Mouse (Mus musculus): ENCODE measurements around the gene Elobl. TPM values are rescaled to one million over a fixed set of nuclear protein-coding genes. Genes with fewer than 3 reads are reported as not detected.
"Not testable (repeated sequence)": the region's sequence is repeated elsewhere in the genome, so short reads cannot be mapped to it uniquely, and the experiment has no call there.

Gene Elobl
- polyA plus RNA-seq, 1 experiment, result 1.5 TPM

GRCm38 (mm10) chr11:88998974-88999722 lies 32.4 kb upstream of the Elobl start, which contains the start of gene Trim25:
Trim25 (plus strand) TSS chr11:88999376.
- DNase-seq, result peak; percentile 98
- WGBS, result 2% methylated on average over 48 of the region's 48 CpGs
- peak within 1 kb of the TSS; percentile 75 for H3K27ac ChIP-seq (ENCODE audit: insufficient read depth, low read depth, low read length)

GRCm38 (mm10) chr11:88998406-88998805 lies 31.7 kb upstream of the Elobl start:
- no peaks in the 10 kb centered on the region for H3K36me3 ChIP-seq (ENCODE audit: control insufficient read depth, insufficient read depth, low read length)
- no peak overlapping the region for H3K4me3 ChIP-seq (ENCODE audit: insufficient read depth, low read depth, low read length)
- peaks cover 9% of the 10 kb centered on the region for H3K4me1 ChIP-seq (ENCODE audit: control insufficient read depth, insufficient read depth, low read length)
- no peak for DNase-seq
- H3K27me3 ChIP-seq (replicated peaks; ENCODE audit: control insufficient read depth, insufficient read depth, low read length), result no peaks in the 10 kb centered on the region
- no peak overlapping the region for H3K27ac ChIP-seq (ENCODE audit: insufficient read depth, low read depth, low read length)
- 37% methylated on average over 3 of the region's 3 CpGs for WGBS
- TF ChIP-seq CTCF (conservative IDR thresholded peaks at IDR 0.05; ENCODE audit: insufficient read depth, insufficient read length, low read depth, low read length) (no peak), POLR2A (IDR thresholded peaks at IDR 0.05; ENCODE audit: low read depth, low read length) (no peak)

More at GRCm38 (mm10) chr11:88998974-88999722, 32.4 kb upstream of the Elobl start, which contains the start of gene Trim25:
- Histone ChIP-seq H3K4me1 (ENCODE audit: control insufficient read depth, insufficient read depth, low read length) (peaks cover 14% of the 10 kb centered on the region), H3K4me3 (ENCODE audit: insufficient read depth, low read depth, low read length) (peak within 1 kb of the TSS; percentile 82), H3K27me3 (replicated peaks; ENCODE audit: control insufficient read depth, insufficient read depth, low read length) (no peaks in the 10 kb centered on the region), H3K36me3 (ENCODE audit: control insufficient read depth, insufficient read depth, low read length) (no peaks in the 10 kb centered on the region)
- TF ChIP-seq CTCF (conservative IDR thresholded peaks at IDR 0.05; ENCODE audit: insufficient read depth, insufficient read length, low read depth, low read length) (0 out of 2 replicates have a peak, but pooled peaks have one; percentile 13), POLR2A (IDR thresholded peaks at IDR 0.05; ENCODE audit: low read depth, low read length) (peak; percentile 96)

GRCm38 (mm10) chr11:88997343-88997742 lies 30.6 kb upstream of the Elobl start:
- peak; percentile 29 for DNase-seq
- H3K27ac ChIP-seq (ENCODE audit: insufficient read depth, low read depth, low read length); H3K4me1 ChIP-seq (ENCODE audit: control insufficient read depth, insufficient read depth, low read length); H3K4me3 ChIP-seq (ENCODE audit: insufficient read depth, low read depth, low read length); H3K27me3 ChIP-seq (replicated peaks; ENCODE audit: control insufficient read depth, insufficient read depth, low read length); H3K36me3 ChIP-seq (ENCODE audit: control insufficient read depth, insufficient read depth, low read length): not testable (repeated sequence)
- 82% methylated on average over 5 of the region's 5 CpGs for WGBS

- WGBS, result 54% methylated on average over 7 of the region's 7 CpGs
- Histone ChIP-seq H3K27ac (ENCODE audit: insufficient read depth, low read depth, low read length) (peak overlapping the region; percentile 33; the same call in 1 of the 2 replicates), H3K4me3 (ENCODE audit: insufficient read depth, low read depth, low read length) (no peak overlapping the region)
Measured at GRCm38 (mm10) chr11:88996427-88996826, 29.7 kb upstream of the Elobl start.

GRCm38 (mm10) chr11:88995616-88996015 lies 28.9 kb upstream of the Elobl start:
- no peaks in the 10 kb centered on the region; the same call in 1 of the 2 replicates for H3K4me1 ChIP-seq (ENCODE audit: control insufficient read depth, insufficient read depth, low read length)
- no peaks in the 10 kb centered on the region; the same call in none of the 2 replicates for H3K36me3 ChIP-seq (ENCODE audit: control insufficient read depth, insufficient read depth, low read length)
- TF ChIP-seq CTCF (conservative IDR thresholded peaks at IDR 0.05; ENCODE audit: insufficient read depth, insufficient read length, low read depth, low read length) (no peak), POLR2A (IDR thresholded peaks at IDR 0.05; ENCODE audit: low read depth, low read length) (no peak)
- no peak overlapping the region for H3K4me3 ChIP-seq (ENCODE audit: insufficient read depth, low read depth, low read length)
- 75% methylated on average over 2 of the region's 2 CpGs for WGBS
- H3K27me3 ChIP-seq (replicated peaks; ENCODE audit: control insufficient read depth, insufficient read depth, low read length), result no peaks in the 10 kb centered on the region
- DNase-seq, result no peak
- no peak overlapping the region for H3K27ac ChIP-seq (ENCODE audit: insufficient read depth, low read depth, low read length)

More at GRCm38 (mm10) chr11:88996427-88996826, 29.7 kb upstream of the Elobl start:
- Histone ChIP-seq H3K27me3 (replicated peaks; ENCODE audit: control insufficient read depth, insufficient read depth, low read length) (no peaks in the 10 kb centered on the region), H3K36me3 (ENCODE audit: control insufficient read depth, insufficient read depth, low read length) (no peaks in the 10 kb centered on the region), H3K4me1 (ENCODE audit: control insufficient read depth, insufficient read depth, low read length) (no peaks in the 10 kb centered on the region; the same call in 1 of the 2 replicates)
- DNase-seq, result peak; percentile 59
- TF ChIP-seq POLR2A (IDR thresholded peaks at IDR 0.05; ENCODE audit: low read depth, low read length) (no peak), CTCF (conservative IDR thresholded peaks at IDR 0.05; ENCODE audit: insufficient read depth, insufficient read length, low read depth, low read length) (no peak)

GRCm38 (mm10) chr11:88994492-88994891 lies 27.8 kb upstream of the Elobl start:
- no peak for DNase-seq
- no peak for TF ChIP-seq CTCF (conservative IDR thresholded peaks at IDR 0.05; ENCODE audit: insufficient read depth, insufficient read length, low read depth, low read length)
- no peak for TF ChIP-seq POLR2A (IDR thresholded peaks at IDR 0.05; ENCODE audit: low read depth, low read length)
- H3K27ac ChIP-seq (ENCODE audit: insufficient read depth, low read depth, low read length), result no peak overlapping the region
- H3K4me1 ChIP-seq (ENCODE audit: control insufficient read depth, insufficient read depth, low read length), result no peaks in the 10 kb centered on the region; the same call in 1 of the 2 replicates
- H3K4me3 ChIP-seq (ENCODE audit: insufficient read depth, low read depth, low read length), result no peak overlapping the region
- H3K27me3 ChIP-seq (replicated peaks; ENCODE audit: control insufficient read depth, insufficient read depth, low read length), result no peaks in the 10 kb centered on the region
- WGBS, result 84% methylated on average over 7 of the region's 7 CpGs
- H3K36me3 ChIP-seq (ENCODE audit: control insufficient read depth, insufficient read depth, low read length), result no peaks in the 10 kb centered on the region; the same call in none of the 2 replicates

GRCm38 (mm10) chr11:88993625-88994024 lies 26.9 kb upstream of the Elobl start:
- TF ChIP-seq CTCF (conservative IDR thresholded peaks at IDR 0.05; ENCODE audit: insufficient read depth, insufficient read length, low read depth, low read length) (peak; percentile 93), POLR2A (IDR thresholded peaks at IDR 0.05; ENCODE audit: low read depth, low read length) (no peak)
- H3K27ac ChIP-seq (ENCODE audit: insufficient read depth, low read depth, low read length), result no peak overlapping the region
- peak; percentile 86 for DNase-seq
- WGBS, result 24% methylated on average over 5 of the region's 5 CpGs
- H3K27me3 ChIP-seq (replicated peaks; ENCODE audit: control insufficient read depth, insufficient read depth, low read length), result no peaks in the 10 kb centered on the region
- H3K36me3 ChIP-seq (ENCODE audit: control insufficient read depth, insufficient read depth, low read length), result no peaks in the 10 kb centered on the region; the same call in none of the 2 replicates
- H3K4me1 ChIP-seq (ENCODE audit: control insufficient read depth, insufficient read depth, low read length), result no peaks in the 10 kb centered on the region
- H3K4me3 ChIP-seq (ENCODE audit: insufficient read depth, low read depth, low read length), result no peak overlapping the region

Data from kidney, adult 2 months (tissue).